Mouse (Mus musculus) forebrain, embryonic 16.5 days (tissue): Measurements from ENCODE around the gene Ctsd. TPM values are rescaled to one million over a fixed set of nuclear protein-coding genes. Genes with fewer than 3 reads are reported as not detected.

Experiments
- ATAC-seq: fragments of 200-750 bp; cut with Nextera tagmentation; 2 replicates; pipeline ENCODE4 v1.8.0; 2017; ENCODE audit warnings: mild to moderate bottlenecking, moderate library complexity
- H3K27ac ChIP-seq: fragments of 300-500 bp; sonication (generic); 2 replicates; pipeline ENCODE4 v1.5.1; 2014; ENCODE audit warnings: low read length, control low read depth
- H3K27me3 ChIP-seq: fragments of 300-500 bp; sonication (generic); replicated peaks from 2 replicates; pipeline ENCODE4 v1.6.1; 2014; ENCODE audit warnings: low read length; ENCODE audit not compliant: control insufficient read depth, insufficient read depth
- H3K36me3 ChIP-seq: fragments of 300-500 bp; sonication (generic); 2 replicates; pipeline ENCODE4 v1.6.1; 2014; ENCODE audit not compliant: control insufficient read depth, insufficient read depth
- H3K4me1 ChIP-seq: fragments of 300-500 bp; sonication (generic); replicated peaks from 2 replicates; pipeline ENCODE4 v1.6.1; 2014; ENCODE audit warnings: low read length; ENCODE audit not compliant: control insufficient read depth, insufficient read depth
- H3K4me2 ChIP-seq: fragments of 300-500 bp; sonication (generic); 2 replicates; pipeline ENCODE4 v1.6.1; 2014; ENCODE audit warnings: mild to moderate bottlenecking, low read length, control low read depth
- H3K4me3 ChIP-seq: fragments of 300-500 bp; sonication (generic); replicated peaks from 2 replicates; pipeline ENCODE4 v1.5.1; 2014; ENCODE audit warnings: mild to moderate bottlenecking, low read length, control low read depth
- H3K9ac ChIP-seq: fragments of 300-500 bp; sonication (generic); replicated peaks from 2 replicates; pipeline ENCODE4 v1.6.1; 2014; ENCODE audit warnings: low read depth, low read length, control low read depth
- H3K9me3 ChIP-seq: fragments of 300-500 bp; sonication (generic); 2 replicates; pipeline ENCODE4 v1.6.1; 2016; ENCODE audit warnings: low read length; ENCODE audit not compliant: control insufficient read depth
- WGBS: fragments of 180-500 bp; shearing (Covaris S2); extraction: QIAGEN DNeasy Blood & Tissue Kit; methylation state at CpG from one replicate; pipeline ENCODE4 v1.1.7; 2014; 5-methylcytosine and 5-hydroxymethylcytosine counted together
- polyA plus RNA-seq: library from polyadenylated mRNA; unstranded; fragments of >200 nt; fragmentation: Nextera tagmentation; extraction: Ambion mirVana; gene quantifications from 2 replicates; pipeline ENCODE4 v1.2.1, GENCODE M21; 2015

Ctsd gene
- polyA plus RNA-seq, 1 experiment from 2014 or later: 203 TPM

GRCm38 (mm10) chr7:142393191-142393590 lies 5.4 kb upstream of the Ctsd start:
- Histone ChIP-seq H3K36me3 (no peaks in the 10 kb centered on the region), H3K9ac (no peak overlapping the region), H3K27me3 (no peaks in the 10 kb centered on the region), H3K27ac (no peak overlapping the region), H3K9me3 (no peaks in the 10 kb centered on the region), H3K4me2 (no peak overlapping the region), H3K4me3 (no peak overlapping the region), H3K4me1 (0 out of 2 replicates have a peak, but pooled peaks cover 2% of the 10 kb centered on the region)
- 16% methylated on average over 4 of the region's 4 CpGs for WGBS
- no peak for ATAC-seq

DNA sequence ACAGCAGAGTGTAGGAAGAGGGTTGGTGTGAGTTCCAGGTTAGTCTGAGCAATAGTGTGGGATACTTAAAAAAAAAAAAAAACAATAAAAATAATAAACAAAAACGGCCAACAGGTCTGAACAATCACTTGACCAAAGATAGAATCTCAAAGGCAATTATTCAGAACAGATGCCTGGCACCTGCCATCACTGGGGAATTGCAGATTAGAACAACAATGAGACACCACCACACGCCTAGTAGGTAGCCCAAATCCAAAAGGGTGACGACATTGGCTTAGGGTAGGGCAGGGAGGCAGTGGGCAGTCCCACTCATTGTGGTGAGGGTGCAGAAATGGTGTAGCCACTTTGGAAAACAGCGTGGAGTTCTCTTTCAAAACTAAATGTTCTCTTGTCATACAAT lies 3.8 kb upstream of the Ctsd start:
- no peaks in the 10 kb centered on the region for H3K27me3 ChIP-seq
- ATAC-seq: no peak
- no peak overlapping the region for H3K9ac ChIP-seq
- no peak overlapping the region for H3K4me3 ChIP-seq
- no peak overlapping the region for H3K27ac ChIP-seq
- H3K36me3 ChIP-seq: no peaks in the 10 kb centered on the region
- no peak overlapping the region for H3K4me2 ChIP-seq
- H3K4me1 ChIP-seq: peaks cover 8% of the 10 kb centered on the region
- 51% methylated on average over 4 of the region's 4 CpGs for WGBS
- no peaks in the 10 kb centered on the region for H3K9me3 ChIP-seq

DNA sequence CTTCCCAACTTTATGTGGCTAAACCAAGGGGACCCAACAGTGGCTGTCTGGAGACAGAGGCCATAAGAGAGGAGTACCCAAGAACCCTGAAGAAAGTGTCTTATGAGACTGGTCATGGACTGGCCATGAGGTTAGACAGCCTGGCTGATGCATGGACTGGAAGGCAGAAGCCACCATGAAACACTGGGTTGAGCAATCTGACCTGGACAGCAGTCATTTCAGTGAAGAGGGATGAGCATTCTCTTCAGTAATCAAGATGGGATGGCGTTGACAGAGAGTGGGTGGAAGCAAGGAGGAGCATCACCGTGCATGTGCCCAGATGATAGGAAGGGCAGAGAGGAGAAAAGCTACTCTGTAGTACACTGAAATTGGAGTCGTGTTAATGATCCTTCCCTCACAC lies 3.3 kb upstream of the Ctsd start:
- no peak overlapping the region for H3K4me3 ChIP-seq
- no peak overlapping the region for H3K27ac ChIP-seq
- no peak overlapping the region for H3K4me2 ChIP-seq
- no peak for ATAC-seq
- WGBS: 84% methylated on average over 3 of the region's 3 CpGs
- no peaks in the 10 kb centered on the region for H3K27me3 ChIP-seq
- no peak overlapping the region for H3K9ac ChIP-seq
- H3K9me3 ChIP-seq: no peaks in the 10 kb centered on the region
- peaks cover 13% of the 10 kb centered on the region for H3K4me1 ChIP-seq
- no peaks in the 10 kb centered on the region for H3K36me3 ChIP-seq

DNA sequence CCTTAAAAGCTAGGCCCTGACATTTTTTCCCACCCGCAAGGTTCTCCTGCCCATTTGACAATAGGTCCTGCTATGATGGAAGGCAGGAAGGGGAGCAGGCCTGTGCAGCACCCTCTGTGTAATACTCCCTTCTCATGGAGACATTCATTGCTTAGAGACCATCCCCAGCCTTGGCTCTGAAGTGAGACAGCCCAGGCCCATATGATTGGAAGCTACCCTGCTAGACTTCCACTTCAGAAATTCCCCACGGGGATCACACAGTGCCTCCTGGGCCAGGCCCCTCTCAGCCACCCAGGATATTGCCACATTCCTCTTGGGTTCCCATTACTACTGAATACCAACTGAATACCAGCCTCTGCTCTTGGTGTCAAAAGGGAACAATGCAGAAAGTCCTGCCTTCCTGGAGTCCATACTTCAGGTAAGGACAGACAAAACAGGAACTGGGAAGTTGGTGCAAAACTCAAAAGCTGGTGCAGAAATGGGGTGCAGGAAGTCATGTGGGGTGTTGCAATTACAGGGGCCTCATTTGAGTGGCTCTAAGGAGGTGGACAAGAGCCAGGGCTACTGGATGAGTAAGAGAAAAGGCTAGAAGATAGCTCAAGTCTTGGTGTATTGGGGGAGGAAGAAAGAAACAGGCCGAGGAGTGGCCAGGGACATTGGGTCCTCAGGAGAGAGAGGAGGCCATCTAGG lies 2.3 kb upstream of the Ctsd start:
- 86% methylated on average over 3 of the region's 3 CpGs for WGBS
- Histone ChIP-seq H3K4me2 (no peak overlapping the region), H3K9me3 (no peaks in the 10 kb centered on the region), H3K9ac (no peak overlapping the region), H3K27ac (no peak overlapping the region), H3K36me3 (peaks cover 4% of the 10 kb centered on the region), H3K27me3 (no peaks in the 10 kb centered on the region), H3K4me1 (peaks cover 17% of the 10 kb centered on the region), H3K4me3 (no peak overlapping the region)
- no peak for ATAC-seq

DNA sequence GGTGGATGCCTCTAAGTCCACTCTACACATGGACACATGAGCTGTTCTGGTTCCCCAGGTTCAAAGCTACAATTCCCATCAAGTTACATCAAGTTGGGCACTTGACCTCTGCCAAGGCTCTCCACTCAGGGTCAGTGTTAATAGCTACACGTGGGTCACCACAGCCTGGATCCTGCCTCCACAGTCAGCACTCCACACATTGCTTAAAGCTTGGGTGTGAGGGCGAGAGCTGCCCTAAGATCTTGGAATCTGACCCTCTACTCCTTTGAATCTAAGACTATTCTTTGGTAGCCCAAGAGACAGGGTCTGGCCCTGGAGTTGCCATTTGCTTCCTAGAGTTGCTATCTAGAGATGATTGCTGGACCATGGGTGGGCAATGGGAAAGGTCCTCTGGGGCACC lies 902 bp upstream of the Ctsd start:
- peaks cover 11% of the 10 kb centered on the region for H3K36me3 ChIP-seq
- 97% methylated on average over 2 of the region's 2 CpGs for WGBS
- H3K27ac ChIP-seq: no peak overlapping the region
- H3K4me2 ChIP-seq: no peak overlapping the region
- H3K27me3 ChIP-seq: no peaks in the 10 kb centered on the region
- peaks cover 17% of the 10 kb centered on the region for H3K4me1 ChIP-seq
- H3K9me3 ChIP-seq: no peaks in the 10 kb centered on the region
- no peak overlapping the region for H3K4me3 ChIP-seq
- no peak overlapping the region for H3K9ac ChIP-seq
- no peak for ATAC-seq

DNA sequence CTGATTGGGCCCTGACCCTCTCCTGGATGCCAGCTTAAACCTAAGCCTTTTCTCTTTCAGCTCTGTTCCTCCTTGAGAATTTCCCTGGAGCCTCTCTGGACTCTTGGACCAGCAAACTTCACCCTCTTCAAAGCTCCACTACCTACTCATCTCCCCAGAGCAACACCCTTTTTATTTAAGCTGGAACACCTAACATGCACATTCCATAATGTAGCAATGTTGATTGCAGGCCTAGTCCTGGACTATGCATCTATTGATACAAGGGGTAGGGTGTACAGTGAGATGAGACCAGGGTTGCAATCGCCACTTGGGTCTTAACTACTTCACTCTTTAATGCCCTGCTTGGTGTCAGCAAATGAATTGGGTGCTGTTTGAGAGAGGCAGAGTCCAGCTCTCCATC lies 360 bp upstream of the Ctsd start:
- Histone ChIP-seq H3K27ac (peak overlapping the region; percentile 63; the same call in 1 of the 2 replicates), H3K36me3 (peaks cover 11% of the 10 kb centered on the region), H3K4me2 (peak overlapping the region; percentile 89), H3K4me1 (peaks cover 17% of the 10 kb centered on the region), H3K27me3 (no peaks in the 10 kb centered on the region), H3K9me3 (no peaks in the 10 kb centered on the region), H3K9ac (peak overlapping the region; percentile 86), H3K4me3 (peak overlapping the region; percentile 84)
- peak; percentile 31 for ATAC-seq
- WGBS: 100% methylated on average over 1 of the region's 1 CpGs

DNA sequence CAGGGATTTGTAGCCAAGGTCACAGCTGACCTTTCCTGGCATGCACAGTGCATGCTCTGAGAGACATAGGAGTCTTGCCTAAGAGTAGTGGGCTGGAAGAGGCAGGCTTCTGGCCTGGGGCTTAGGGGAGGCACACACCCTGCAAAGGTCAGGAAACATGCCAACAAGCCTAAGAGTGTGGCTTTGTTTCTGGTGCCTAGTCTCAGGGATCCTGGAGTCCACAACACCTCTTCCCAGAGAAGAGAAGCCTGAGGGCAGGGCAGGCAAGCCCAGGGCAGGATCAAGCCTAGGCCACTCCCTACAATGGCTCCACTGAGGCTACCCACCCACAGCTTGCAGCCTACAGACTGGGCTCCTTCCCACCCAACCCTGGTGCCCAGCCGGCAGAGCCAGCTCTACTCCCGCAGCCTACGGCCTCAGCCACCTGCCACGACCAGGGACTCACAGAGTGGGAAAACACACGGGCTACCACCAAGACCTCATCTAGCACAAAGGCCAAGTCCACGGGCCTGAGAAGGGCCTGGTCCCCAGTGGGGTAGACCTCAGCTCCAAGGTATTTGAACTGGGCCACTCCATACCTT lies 1.1 kb downstream of the Ctsd start:
- Histone ChIP-seq H3K4me2 (peak overlapping the region; percentile 89), H3K9ac (peak overlapping the region; percentile 86), H3K4me1 (peaks cover 17% of the 10 kb centered on the region), H3K27me3 (no peaks in the 10 kb centered on the region), H3K27ac (no peak overlapping the region), H3K36me3 (peaks cover 22% of the 10 kb centered on the region), H3K9me3 (no peaks in the 10 kb centered on the region), H3K4me3 (peak overlapping the region; percentile 84)
- WGBS: 70% methylated on average over 6 of the region's 6 CpGs
- no peak for ATAC-seq

GRCm38 (mm10) chr7:142385742-142386403 lies 2.0 kb downstream of the Ctsd start:
- H3K4me1 ChIP-seq: peaks cover 17% of the 10 kb centered on the region
- H3K9ac ChIP-seq: no peak overlapping the region
- peaks cover 27% of the 10 kb centered on the region for H3K36me3 ChIP-seq
- peak overlapping the region; percentile 89 for H3K4me2 ChIP-seq
- ATAC-seq: no peak
- 92% methylated on average over 3 of the region's 3 CpGs for WGBS
- no peak overlapping the region for H3K27ac ChIP-seq
- H3K4me3 ChIP-seq: no peak overlapping the region
- no peaks in the 10 kb centered on the region for H3K9me3 ChIP-seq
- H3K27me3 ChIP-seq: no peaks in the 10 kb centered on the region

DNA sequence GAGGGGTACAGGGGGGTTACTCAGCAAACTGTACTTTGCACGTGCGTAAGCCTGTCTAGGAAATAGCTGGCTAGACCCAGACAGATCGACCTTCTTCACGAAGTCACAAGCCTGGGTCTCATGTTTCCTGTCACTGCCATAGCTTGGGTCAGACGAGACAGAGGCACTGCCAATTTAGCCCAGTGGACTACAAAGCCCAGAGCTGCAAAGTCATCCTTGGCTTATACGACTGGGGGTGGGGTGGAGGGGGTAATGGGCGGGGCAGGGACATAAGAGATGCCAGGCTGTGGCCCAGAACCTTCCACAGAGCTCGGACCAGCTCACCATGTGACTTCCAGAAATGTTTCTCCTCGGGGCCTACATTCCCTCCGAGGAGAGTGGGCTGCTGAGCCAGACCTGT lies 3.5 kb downstream of the Ctsd start:
- Histone ChIP-seq H3K9me3 (no peaks in the 10 kb centered on the region), H3K9ac (no peak overlapping the region), H3K36me3 (peaks cover 34% of the 10 kb centered on the region), H3K27ac (no peak overlapping the region), H3K4me2 (no peak overlapping the region), H3K4me1 (peaks cover 17% of the 10 kb centered on the region), H3K27me3 (no peaks in the 10 kb centered on the region), H3K4me3 (no peak overlapping the region)
- ATAC-seq: no peak
- 89% methylated on average over 10 of the region's 10 CpGs for WGBS
